Mouse (Mus musculus) cerebellum, adult 2 months (tissue): ENCODE results near the gene Cd40. TPM values are rescaled to one million over a fixed set of nuclear protein-coding genes. Genes with fewer than 3 reads are reported as not detected.

Source experiments
- DNase-seq, 2 experiments: peaks; one replicate each; pipeline ENCODE4 v3.0.0; 2021
- H3K27ac ChIP-seq: fragments of 200-500 bp; 2 replicates; pipeline ENCODE4 v1.5.1; 2012; ENCODE audit warnings: low read length, control low read depth, inconsistent platforms; ENCODE audit not compliant: insufficient read depth
- H3K27me3 ChIP-seq: fragments of 200-500 bp; 2 replicates; pipeline ENCODE4 v1.6.1; 2012; ENCODE audit warnings: inconsistent platforms, mild to moderate bottlenecking, low read length, moderate library complexity; ENCODE audit not compliant: control insufficient read depth, insufficient read depth
- H3K4me1 ChIP-seq: fragments of 200-500 bp; 2 replicates; pipeline ENCODE4 v1.6.1; 2011; ENCODE audit warnings: low read length; ENCODE audit not compliant: control insufficient read depth, insufficient read depth
- H3K4me3 ChIP-seq: fragments of 200-500 bp; replicated peaks from 2 replicates; pipeline ENCODE3; 2011; ENCODE audit warnings: mild to moderate bottlenecking, low read depth, low read length, control low read depth; ENCODE audit not compliant: insufficient read depth
- CTCF ChIP-seq: fragments of 200-500 bp; IDR thresholded peaks from 2 replicates; pipeline ENCODE4 v1.5.1; 2011; ENCODE audit warnings: low read depth, mild to moderate bottlenecking, control low read depth, low read length, moderate library complexity, borderline replicate concordance; ENCODE audit not compliant: insufficient read depth
- POLR2A ChIP-seq: fragments of 200-500 bp; IDR thresholded peaks from 2 replicates; pipeline ENCODE4 v1.6.1; 2011; ENCODE audit warnings: low read length, control low read depth, borderline replicate concordance; ENCODE audit not compliant: insufficient read depth
- WGBS: fragments of 180-500 bp; shearing (Covaris S2); methylation state at CpG from one replicate; pipeline ENCODE4 v1.1.7; 2018; 5-methylcytosine and 5-hydroxymethylcytosine counted together
- polyA plus RNA-seq: library from polyadenylated mRNA; depleted of rRNA; stranded (reverse); fragments of >200 nt; gene quantifications from 2 replicates; pipeline ENCODE4 v1.2.3, GENCODE M21; 2012

Cd40 gene
- polyA plus RNA-seq, 1 experiment, result 2.1 TPM

GRCm38 (mm10) chr2:165043729-165044128, 11.7 kb upstream of the Cd40 start:
- no peak overlapping the region for H3K27ac ChIP-seq
- H3K27me3 ChIP-seq, result no peaks in the 10 kb centered on the region
- WGBS, result 72% methylated on average over 2 of the region's 2 CpGs
- TF ChIP-seq POLR2A, result no peak
- no peak for TF ChIP-seq CTCF
- DNase-seq, result no peak
- no peak overlapping the region for H3K4me3 ChIP-seq
- no peaks in the 10 kb centered on the region for H3K4me1 ChIP-seq

- no peak overlapping the region for H3K4me3 ChIP-seq
- DNase-seq, result no peak
- no peaks in the 10 kb centered on the region for H3K4me1 ChIP-seq
- 51% methylated on average over 5 of the region's 5 CpGs for WGBS
- no peak for TF ChIP-seq POLR2A
- no peak for TF ChIP-seq CTCF
- H3K27ac ChIP-seq, result no peak overlapping the region
- no peaks in the 10 kb centered on the region for H3K27me3 ChIP-seq
These were observed 6.4 kb upstream of the Cd40 start for GRCm38 (mm10) chr2:165049044-165049443.

DNA sequence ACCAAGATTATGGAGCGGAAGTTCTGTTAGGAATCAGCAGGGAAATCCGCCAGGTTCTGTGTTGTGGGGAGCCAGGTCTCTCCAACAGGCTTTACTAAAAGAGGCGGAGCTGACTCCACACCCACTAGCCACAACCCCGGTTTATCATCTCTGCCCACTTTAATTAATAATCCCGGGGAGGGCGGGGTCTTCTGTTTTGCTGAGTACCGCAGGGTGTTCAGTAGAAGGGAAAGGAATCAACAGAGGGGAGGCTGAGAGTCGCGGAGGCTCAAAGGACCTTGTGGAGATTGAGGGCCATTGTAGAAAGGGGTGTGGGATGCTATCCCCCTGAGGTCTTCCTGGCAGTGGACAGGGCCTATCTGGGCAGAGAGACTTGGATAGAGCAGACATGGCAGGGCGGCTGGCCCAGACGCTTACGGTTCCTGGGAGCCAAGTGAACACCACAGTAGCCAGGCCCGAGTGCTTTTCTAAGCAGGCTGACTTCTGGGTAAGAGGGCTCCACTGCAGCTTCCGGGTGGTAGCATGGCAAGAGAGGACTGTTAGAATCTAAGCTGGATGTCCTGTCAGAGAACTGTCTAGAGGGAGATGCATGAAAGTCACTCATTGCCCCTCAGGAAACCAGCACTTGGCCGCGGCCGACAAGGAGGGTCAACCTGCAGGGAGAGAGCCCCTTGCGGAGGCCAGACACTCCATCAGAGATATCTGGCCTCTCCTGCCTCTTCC, 4.4 kb upstream of the Cd40 start:
- H3K27me3 ChIP-seq, result no peaks in the 10 kb centered on the region
- no peak overlapping the region for H3K4me3 ChIP-seq
- no peak overlapping the region for H3K27ac ChIP-seq
- peaks cover 3% of the 10 kb centered on the region; the same call in 1 of the 2 replicates for H3K4me1 ChIP-seq
- no peak for DNase-seq
- 49% methylated on average over 18 of the region's 18 CpGs for WGBS
- TF ChIP-seq CTCF, result no peak
- no peak for TF ChIP-seq POLR2A

DNA sequence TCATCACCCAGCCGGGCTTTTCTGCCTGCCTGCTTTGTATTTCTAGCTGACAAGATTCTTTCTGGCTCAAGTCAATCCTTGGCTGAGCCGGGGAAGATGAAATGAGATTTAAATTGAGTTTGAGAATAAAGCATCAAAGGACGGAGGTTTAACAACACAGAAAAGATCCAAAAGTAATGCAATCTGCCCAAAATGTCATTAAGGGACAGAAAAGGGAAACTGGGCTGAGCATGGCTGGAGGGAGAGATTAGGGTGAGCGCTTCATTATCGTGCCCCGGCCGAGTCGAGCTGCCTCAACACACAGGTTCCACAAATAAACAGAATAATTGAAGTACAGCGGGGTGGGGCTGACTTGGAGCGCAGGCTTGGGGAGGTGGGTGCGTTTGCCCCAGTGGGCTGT, 3.9 kb upstream of the Cd40 start:
- WGBS, result 60% methylated on average over 11 of the region's 11 CpGs
- Histone ChIP-seq H3K4me1 (peaks cover 3% of the 10 kb centered on the region; the same call in 1 of the 2 replicates), H3K27ac (no peak overlapping the region), H3K27me3 (no peaks in the 10 kb centered on the region), H3K4me3 (no peak overlapping the region)
- TF ChIP-seq POLR2A (no peak), CTCF (no peak)
- DNase-seq, result no peak

DNA sequence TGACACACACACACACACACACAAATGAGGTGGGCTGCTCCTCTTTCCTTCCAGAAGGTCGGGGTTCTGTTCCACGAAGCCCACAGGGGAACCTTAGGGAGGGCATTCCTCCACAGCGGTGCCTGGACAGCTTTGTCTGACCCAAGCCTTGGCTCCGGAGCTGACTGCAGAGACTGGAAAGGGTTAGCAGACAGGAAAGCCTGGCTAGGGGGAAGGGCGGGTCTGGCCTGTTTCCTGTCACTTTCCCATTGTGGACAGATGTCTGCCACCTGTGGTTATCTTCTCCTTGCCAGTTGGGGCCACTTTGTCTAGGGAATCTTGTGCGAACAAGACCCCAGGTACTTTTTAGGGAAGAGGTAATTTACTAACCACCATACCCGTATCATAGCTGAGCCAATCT, 478 bp downstream of the Cd40 start:
- H3K27ac ChIP-seq, result no peak overlapping the region
- WGBS, result 18% methylated on average over 7 of the region's 7 CpGs
- no peaks in the 10 kb centered on the region for H3K27me3 ChIP-seq
- peaks cover 3% of the 10 kb centered on the region; the same call in 1 of the 2 replicates for H3K4me1 ChIP-seq
- no peak for TF ChIP-seq POLR2A
- no peak for TF ChIP-seq CTCF
- H3K4me3 ChIP-seq, result no peak overlapping the region
- DNase-seq, result no peak

DNA sequence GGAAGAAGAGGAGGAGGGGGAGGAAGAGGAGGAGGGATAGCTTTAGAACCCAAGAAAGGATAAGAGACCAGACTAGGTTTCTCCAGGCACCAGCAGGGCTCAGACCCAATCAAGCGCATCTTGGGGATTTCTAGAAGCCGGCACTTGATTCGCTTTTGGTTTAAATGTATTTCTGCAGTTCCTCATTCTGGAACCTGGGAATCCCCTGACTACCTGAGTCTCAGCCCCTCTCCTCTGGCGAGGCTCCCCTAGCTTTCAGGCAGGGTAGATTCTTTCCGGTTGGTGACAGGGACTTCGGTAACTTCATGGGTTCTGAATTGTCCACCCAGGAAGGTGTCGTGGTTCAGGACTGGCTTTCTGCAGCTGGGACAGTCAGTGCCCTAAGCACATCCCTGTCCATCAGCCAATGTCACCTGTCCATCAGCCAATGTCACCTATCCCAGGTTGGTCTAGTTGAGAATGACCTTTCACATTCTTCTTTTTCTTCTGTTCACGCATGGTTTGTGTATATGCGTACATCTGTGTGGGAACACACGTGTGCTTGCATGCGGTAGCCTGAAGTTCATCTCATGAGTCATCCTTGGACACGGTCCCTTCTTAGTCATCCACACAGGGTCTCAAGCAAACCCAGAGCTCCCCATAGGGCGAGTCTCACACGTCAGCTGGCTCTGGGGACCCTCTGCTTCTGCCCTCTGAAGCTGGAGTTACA, 1.1 kb downstream of the Cd40 start:
- Histone ChIP-seq H3K4me3 (no peak overlapping the region), H3K27ac (no peak overlapping the region), H3K4me1 (peaks cover 3% of the 10 kb centered on the region; the same call in 1 of the 2 replicates), H3K27me3 (no peaks in the 10 kb centered on the region)
- DNase-seq, result no peak
- TF ChIP-seq CTCF (no peak), POLR2A (no peak)
- WGBS, result 90% methylated on average over 14 of the region's 14 CpGs

DNA sequence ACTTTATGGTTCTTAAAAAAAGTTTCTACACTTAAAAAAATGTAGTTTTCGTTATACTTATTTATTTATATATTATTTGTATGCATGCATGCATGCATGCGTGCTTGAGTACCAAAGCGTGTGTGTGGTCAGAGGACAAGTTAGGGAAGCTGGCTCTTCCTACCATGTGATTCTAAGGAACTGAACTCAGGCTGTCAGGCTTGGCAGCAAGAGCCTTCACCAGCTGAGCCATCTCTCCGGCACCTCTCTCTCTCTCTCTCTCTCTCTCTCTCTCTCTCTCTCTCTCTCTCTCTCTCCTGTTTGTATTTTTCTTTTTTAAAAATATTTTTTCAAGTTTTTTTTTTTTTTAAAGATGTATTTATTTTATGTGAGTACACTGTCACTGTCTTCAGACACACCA, 4.5 kb downstream of the Cd40 start:
- DNase-seq, result no peak
- peaks cover 3% of the 10 kb centered on the region; the same call in 1 of the 2 replicates for H3K4me1 ChIP-seq
- no peak for TF ChIP-seq CTCF
- TF ChIP-seq POLR2A, result no peak
- H3K4me3 ChIP-seq, result no peak overlapping the region
- H3K27me3 ChIP-seq, result no peaks in the 10 kb centered on the region
- 82% methylated on average over 4 of the region's 4 CpGs for WGBS
- H3K27ac ChIP-seq, result no peak overlapping the region
